Comparison of ENCODE assay signal across 9 mouse cellular contexts in genomic region chr2:131982546-131983196, GRCm38 (mm10). TPM values are rescaled to one million over a fixed set of nuclear protein-coding genes. Genes with fewer than 3 reads are reported as not detected.
DNase-seq lines count a peak whose midpoint lies in the region; ATAC-seq and TF ChIP-seq lines count a peak whose summit lies in the region.
"Had no signal": no experiment of that assay in that cellular context is flagged by ENCODE, and none has a peak within 500 bp of the region (broad histone marks: within the 10 kb centered on the region; RNA-seq: fewer than 3 reads in every experiment).

No protein-coding gene starts in this region.

- 11% methylated on average over 6 of the region's 6 CpGs for WGBS in liver, adult 2 months
- WGBS in neural tube, embryonic 11.5 days: 25% methylated on average over 6 of the region's 6 CpGs

- no peaks in the 10 kb centered on the region for H3K4me1 ChIP-seq in liver, adult 2 months (ENCODE audit: control insufficient read depth, insufficient read depth, low read length)
- no peaks in the 10 kb centered on the region for H3K4me1 ChIP-seq in neural tube, embryonic 11.5 days (ENCODE audit: control insufficient read depth, insufficient read depth, low read length)

- CTCF ChIA-PET in Patski (lab: Charles Lee): interaction anchor here (0.7 to 5.9 kb wide), 20 partner anchors 8 to 267 kb away, joined by 3 to 59 read pairs (median 4); no protein-coding TSS in a partner anchor

- peak; percentile 78 for DNase-seq in CD4-positive helper T cell, adult 2 months (ENCODE audit: low read depth, low spot score)
- DNase-seq in Patski (ENCODE audit: low read depth, low spot score): no peak
- peak; percentile 80 to 83 for DNase-seq in cerebellum, postnatal 10 days
- DNase-seq in gastrocnemius, adult 2 months: peak; percentile 69
- DNase-seq in kidney, adult 11 months: peak; percentile 26
- DNase-seq in liver, adult 2 months (ENCODE audit: extremely low read depth, low read depth, low spot score): peak; percentile 51
- DNase-seq in neural tube, embryonic 11.5 days (ENCODE audit: low spot score): peak; percentile 61
- DNase-seq in thymus, postnatal 36 days: peak; percentile 51 to 58

- no peak overlapping the region for H3K9ac ChIP-seq in liver, adult 2 months (ENCODE audit: low read depth, low read length)
- no peak overlapping the region for H3K9ac ChIP-seq in neural tube, embryonic 11.5 days (ENCODE audit: low read length)
- H3K9ac ChIP-seq: heart, embryonic 13.5 days had no signal

- intact Hi-C loops in gastrocnemius, adult 2 months (cut with DNase I): loop anchor here (1.0 to 2.0 kb wide), 2 partner anchors 129 to 258 kb away; no protein-coding TSS in a partner anchor

- TF ChIP-seq CTCF in Patski (IDR thresholded peaks at IDR 0.05): peak; percentile 87
- TF ChIP-seq CTCF in gastrocnemius, adult 2 months (IDR thresholded peaks at IDR 0.05): peak; percentile 90
- TF ChIP-seq CTCF in liver, adult 2 months (IDR thresholded peaks at IDR 0.05; ENCODE audit: low read depth, low read length): peak; percentile 80

- no peaks in the 10 kb centered on the region for H3K9me3 ChIP-seq in neural tube, embryonic 11.5 days (ENCODE audit: control insufficient read depth, low read length)

- H3K36me3 ChIP-seq in liver, adult 2 months (ENCODE audit: control insufficient read depth, insufficient read depth, low read length): no peaks in the 10 kb centered on the region
- H3K36me3 ChIP-seq in neural tube, embryonic 11.5 days (ENCODE audit: control insufficient read depth, insufficient read depth, low read length): no peaks in the 10 kb centered on the region
- H3K36me3 ChIP-seq: heart, embryonic 13.5 days had no signal

- in situ Hi-C loops in Patski (cut with MboI; ENCODE audit: low pct_unique_long_range_greater_than_20kb): no loop called here

- H3K27ac ChIP-seq in gastrocnemius, adult 2 months: no peak overlapping the region
- H3K27ac ChIP-seq in liver, adult 2 months (replicated peaks; ENCODE audit: insufficient read depth, low read depth, low read length): no peak overlapping the region
- H3K27ac ChIP-seq in neural tube, embryonic 11.5 days (ENCODE audit: low read depth, low read length): no peak overlapping the region
- H3K27ac ChIP-seq: heart, embryonic 13.5 days had no signal

- no peak for TF ChIP-seq POLR2A in liver, adult 2 months (IDR thresholded peaks at IDR 0.05; ENCODE audit: extremely low read depth, insufficient read depth, low read length)

- ATAC-seq in Patski: no peak
- peak; percentile 45; the same call in 1 of the 2 replicates for ATAC-seq in neural tube, embryonic 11.5 days (ENCODE audit: insufficient read depth, low FRiP score, low TSS enrichment)

- H3K79me2 ChIP-seq in liver, adult 2 months (ENCODE audit: control insufficient read depth, insufficient read depth, low read length): no peaks in the 10 kb centered on the region

- H3K27me3 ChIP-seq in Patski: no peaks in the 10 kb centered on the region
- H3K27me3 ChIP-seq in liver, adult 2 months (ENCODE audit: control insufficient read depth, insufficient read depth, low read length): no peaks in the 10 kb centered on the region
- H3K27me3 ChIP-seq in neural tube, embryonic 11.5 days (ENCODE audit: control insufficient read depth, insufficient read depth, low read length): no peaks in the 10 kb centered on the region
- H3K27me3 ChIP-seq: heart, embryonic 13.5 days had no signal

- H3K4me2 ChIP-seq in neural tube, embryonic 11.5 days (ENCODE audit: low read depth): no peak overlapping the region
- H3K4me2 ChIP-seq: heart, embryonic 13.5 days had no signal

- no peak overlapping the region for H3K4me3 ChIP-seq in gastrocnemius, adult 2 months
- H3K4me3 ChIP-seq in liver, adult 2 months (ENCODE audit: insufficient read depth, low read depth, low read length): no peak overlapping the region
- no peak overlapping the region for H3K4me3 ChIP-seq in neural tube, embryonic 11.5 days (ENCODE audit: low read depth, low read length)
- H3K4me3 ChIP-seq: heart, embryonic 13.5 days had no signal

- POLR2A ChIA-PET in Patski (lab: Charles Lee): no interaction called here

RNA-seq across cellular contexts. Expression of gene Prnd, which starts 32.0 kb away (rescaled TPM):
- 0.15 TPM for polyA plus RNA-seq in Patski (2021)
- total RNA-seq in gastrocnemius, adult 2 months (2021): under 1 TPM; 0.08 to 0.15 TPM
- total RNA-seq in liver, adult 2 months (2014; rRNA removed): 0.07 TPM in 1 of 2 replicates, not detected in the other
- polyA plus RNA-seq in liver, adult 2 months (2012; rRNA removed): not detected in 2 replicates
- 6.2 and 8.5 TPM in 2 replicates for polyA plus RNA-seq in neural tube, embryonic 11.5 days (2014; fragmentation: Nextera tagmentation; extraction: Ambion mirVana)

RNA-seq across cellular contexts. Expression of gene Rassf2, which starts 47.4 kb away (rescaled TPM):
- polyA plus RNA-seq in Patski (2021): 3.2 TPM
- total RNA-seq in gastrocnemius, adult 2 months (2021): 1 to 10 TPM; 3.5 to 6.8 TPM
- total RNA-seq in liver, adult 2 months (2014; rRNA removed): 1.3 and 1.5 TPM in 2 replicates
- 0.45 and 0.84 TPM in 2 replicates for polyA plus RNA-seq in liver, adult 2 months (2012; rRNA removed)
- polyA plus RNA-seq in neural tube, embryonic 11.5 days (2014; fragmentation: Nextera tagmentation; extraction: Ambion mirVana): 26.0 and 27.8 TPM in 2 replicates
